Mouse (Mus musculus) ES-Bruce4 (cell line): Measurements from ENCODE around the gene Pold3. TPM values are rescaled to one million over a fixed set of nuclear protein-coding genes. Genes with fewer than 3 reads are reported as not detected.
A peak's percentile ranks its signal among the peaks of the same experiment; 100 is the strongest.

Source experiments
- H3K27ac ChIP-seq: 2 replicates; pipeline ENCODE4 v1.5.1; 2012; ENCODE audit warnings: low read length, inconsistent platforms; ENCODE audit not compliant: insufficient read depth
- H3K27me3 ChIP-seq: 2 replicates; pipeline ENCODE4 v1.6.1; 2012; ENCODE audit warnings: mild to moderate bottlenecking, low read length, inconsistent platforms; ENCODE audit not compliant: control insufficient read depth, poor library complexity, insufficient read depth, severe bottlenecking
- H3K36me3 ChIP-seq: 2 replicates; pipeline ENCODE4 v1.6.1; 2012; ENCODE audit warnings: inconsistent platforms, mild to moderate bottlenecking, low read length, moderate library complexity; ENCODE audit not compliant: control insufficient read depth, poor library complexity, insufficient read depth, severe bottlenecking
- H3K4me1 ChIP-seq: one replicate; pipeline ENCODE4 v1.8.1; 2011; ENCODE audit warnings: low read length; ENCODE audit not compliant: control insufficient read depth, insufficient read depth
- H3K4me3 ChIP-seq: 2 replicates; pipeline ENCODE4 v1.5.1; 2011; ENCODE audit warnings: low read depth, mild to moderate bottlenecking, low read length
- H3K9ac ChIP-seq: 2 replicates; pipeline ENCODE4 v1.6.1; 2012; ENCODE audit warnings: low read depth, mild to moderate bottlenecking, inconsistent platforms; ENCODE audit not compliant: poor library complexity, severe bottlenecking
- H3K9me3 ChIP-seq: replicated peaks from 2 replicates; pipeline ENCODE4 v1.6.1; 2012; ENCODE audit warnings: mild to moderate bottlenecking, low read length, inconsistent platforms; ENCODE audit not compliant: control insufficient read depth, poor library complexity, insufficient read depth, severe bottlenecking
- CTCF ChIP-seq: IDR thresholded peaks from one replicate; pipeline ENCODE4 v1.8.1; 2011; ENCODE audit warnings: low read depth, low read length
- EP300 ChIP-seq: IDR thresholded peaks from 2 replicates; pipeline ENCODE4 v1.6.1; 2011; ENCODE audit warnings: low read depth, low read length; ENCODE audit not compliant: insufficient read depth
- POLR2A ChIP-seq: IDR thresholded peaks from one replicate; pipeline ENCODE4 v1.8.1; 2011; ENCODE audit warnings: low read length; ENCODE audit not compliant: insufficient read depth
- polyA plus RNA-seq: library from polyadenylated mRNA; stranded (reverse); fragments of >200 nt; gene quantifications from 2 replicates; pipeline ENCODE4 v1.2.4, GENCODE M21; 2011; ENCODE audit warnings: low read depth; ENCODE audit not compliant: missing spikeins, insufficient read depth, insufficient read length

The Pold3 gene
- polyA plus RNA-seq, 1 experiment = 87.8 TPM

- no peaks in the 10 kb centered on the region for H3K36me3 ChIP-seq
- no peak overlapping the region for H3K9ac ChIP-seq
- H3K9me3 ChIP-seq = no peaks in the 10 kb centered on the region
- H3K4me1 ChIP-seq = no peaks in the 10 kb centered on the region
- no peaks in the 10 kb centered on the region for H3K27me3 ChIP-seq
- no peak overlapping the region for H3K27ac ChIP-seq
- no peak for TF ChIP-seq CTCF
- TF ChIP-seq EP300 = no peak
- H3K4me3 ChIP-seq = no peak overlapping the region
Measured at GRCm38 (mm10) chr7:100043605-100044031, 77.7 kb downstream of the Pold3 start.

GRCm38 (mm10) chr7:100043096-100043495 lies 78.3 kb downstream of the Pold3 start:
- Histone ChIP-seq H3K9me3 (no peaks in the 10 kb centered on the region), H3K4me3 (no peak overlapping the region), H3K27me3 (no peaks in the 10 kb centered on the region), H3K27ac (no peak overlapping the region), H3K36me3 (no peaks in the 10 kb centered on the region), H3K4me1 (no peaks in the 10 kb centered on the region), H3K9ac (no peak overlapping the region)
- TF ChIP-seq EP300 = no peak
- no peak for TF ChIP-seq CTCF
- no peak for TF ChIP-seq POLR2A

- no peaks in the 10 kb centered on the region for H3K36me3 ChIP-seq
- TF ChIP-seq EP300 = no peak
- no peak for TF ChIP-seq CTCF
- no peak for TF ChIP-seq POLR2A
- H3K27ac ChIP-seq = no peak overlapping the region
- no peaks in the 10 kb centered on the region for H3K27me3 ChIP-seq
- H3K9ac ChIP-seq = no peak overlapping the region
- no peaks in the 10 kb centered on the region for H3K9me3 ChIP-seq
- H3K4me3 ChIP-seq = peak overlapping the region; percentile 39
- no peaks in the 10 kb centered on the region for H3K4me1 ChIP-seq
Measured at GRCm38 (mm10) chr7:100042120-100042519, 79.2 kb downstream of the Pold3 start.

- no peak for TF ChIP-seq CTCF
- TF ChIP-seq EP300 = no peak
- TF ChIP-seq POLR2A = no peak
- Histone ChIP-seq H3K4me1 (no peaks in the 10 kb centered on the region), H3K9me3 (no peaks in the 10 kb centered on the region), H3K36me3 (no peaks in the 10 kb centered on the region), H3K27me3 (no peaks in the 10 kb centered on the region), H3K9ac (no peak overlapping the region), H3K27ac (no peak overlapping the region), H3K4me3 (no peak overlapping the region)
Measured at GRCm38 (mm10) chr7:100036495-100036894, 84.9 kb downstream of the Pold3 start.

GRCm38 (mm10) chr7:100036050-100036449 lies 85.3 kb downstream of the Pold3 start:
- no peaks in the 10 kb centered on the region for H3K36me3 ChIP-seq
- H3K9me3 ChIP-seq = no peaks in the 10 kb centered on the region
- no peaks in the 10 kb centered on the region for H3K4me1 ChIP-seq
- no peak overlapping the region for H3K4me3 ChIP-seq
- TF ChIP-seq CTCF (no peak), EP300 (no peak), POLR2A (no peak)
- no peak overlapping the region for H3K9ac ChIP-seq
- H3K27me3 ChIP-seq = no peaks in the 10 kb centered on the region
- H3K27ac ChIP-seq = no peak overlapping the region

GRCm38 (mm10) chr7:100034815-100035463 lies 86.4 kb downstream of the Pold3 start:
- TF ChIP-seq POLR2A (no peak), EP300 (no peak), CTCF (no peak)
- no peak overlapping the region for H3K9ac ChIP-seq
- no peaks in the 10 kb centered on the region for H3K4me1 ChIP-seq
- H3K4me3 ChIP-seq = no peak overlapping the region
- H3K27ac ChIP-seq = no peak overlapping the region
- H3K9me3 ChIP-seq = no peaks in the 10 kb centered on the region
- no peaks in the 10 kb centered on the region for H3K27me3 ChIP-seq
- H3K36me3 ChIP-seq = no peaks in the 10 kb centered on the region
